Mouse (Mus musculus): ENCODE results near the gene Rapsn. TPM values are rescaled to one million over a fixed set of nuclear protein-coding genes. Genes with fewer than 3 reads are reported as not detected.
"Not testable (repeated sequence)": the region's sequence is repeated elsewhere in the genome, so short reads cannot be mapped to it uniquely, and the experiment has no call there.

The Rapsn gene
- polyA plus RNA-seq (2015; fragmentation: Nextera tagmentation; extraction: Ambion mirVana), result 40.9 and 43.4 TPM in 2 replicates

DNA sequence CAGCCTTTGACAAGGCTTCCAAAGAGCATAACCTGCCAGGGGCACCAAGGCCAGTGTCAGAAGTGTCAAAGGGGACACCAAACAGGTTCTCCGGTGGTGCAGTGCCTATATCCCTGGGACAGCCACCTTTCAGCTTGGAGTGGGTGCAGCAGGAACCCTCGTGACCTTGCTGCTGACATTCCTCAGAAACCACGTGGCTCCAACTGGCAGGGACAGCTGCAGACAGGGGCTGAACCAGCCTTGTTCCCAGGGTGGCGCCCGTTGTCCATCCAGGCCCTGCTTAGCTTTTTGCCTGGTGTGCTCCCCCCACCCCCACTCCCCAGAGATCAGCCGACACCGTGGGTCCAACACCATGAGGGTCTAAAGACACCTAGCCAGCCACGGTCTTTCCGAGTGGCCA is at the start of gene Rapsn:
Gene Rapsn, plus strand, starts transcription at position 236 of the 400 bp plus-strand sequence.
- Histone ChIP-seq H3K4me1 (ENCODE audit: control insufficient read depth, insufficient read depth, low read length) (peaks cover 2% of the 10 kb centered on the region; the same call in 1 of the 2 replicates), H3K4me2 (ENCODE audit: low read depth, low read length) (peak within 1 kb of the TSS; percentile 40), H3K36me3 (ENCODE audit: control insufficient read depth, insufficient read depth) (peaks cover 3% of the 10 kb centered on the region; the same call in 1 of the 2 replicates), H3K9ac (ENCODE audit: low read length) (peak within 1 kb of the TSS; percentile 52), H3K27ac (ENCODE audit: low read length) (peak within 1 kb of the TSS; percentile 79), H3K4me3 (ENCODE audit: low read length) (peak within 1 kb of the TSS; percentile 30), H3K9me3 (replicated peaks; ENCODE audit: control insufficient read depth, low read length) (no peaks in the 10 kb centered on the region; the same call in 1 of the 2 replicates), H3K27me3 (ENCODE audit: control insufficient read depth, insufficient read depth, low read length) (no peaks in the 10 kb centered on the region)
- ATAC-seq (replicated peaks; ENCODE audit: extremely low read depth, insufficient read depth, low FRiP score), result peak; percentile 85
- 35% methylated on average over 9 of the region's 9 CpGs for WGBS

DNA sequence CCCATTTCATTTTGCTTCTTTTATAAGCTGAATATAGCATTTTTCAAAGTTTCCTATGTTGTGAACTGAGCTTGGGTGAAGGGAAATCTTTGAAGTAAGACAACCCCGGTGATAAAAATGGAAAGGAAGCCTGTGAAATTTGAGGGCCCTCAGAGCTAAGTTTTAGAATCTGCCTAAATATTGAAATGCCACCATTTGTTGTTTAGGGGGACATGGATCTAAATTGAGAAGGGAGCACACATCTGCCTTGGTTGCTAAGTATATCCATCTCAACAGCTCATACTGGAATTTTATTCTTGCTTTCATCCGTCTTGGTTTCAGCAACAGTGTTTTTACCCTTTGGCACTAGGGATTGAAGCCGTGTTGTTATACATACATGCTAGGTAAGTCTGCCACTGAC is 49.4 kb upstream of the Rapsn start:
- 77% methylated on average over 3 of the region's 3 CpGs for WGBS
- H3K27ac ChIP-seq (ENCODE audit: low read length), result no peak overlapping the region
- H3K9me3 ChIP-seq (replicated peaks; ENCODE audit: control insufficient read depth, low read length), result no peaks in the 10 kb centered on the region
- no peaks in the 10 kb centered on the region for H3K27me3 ChIP-seq (ENCODE audit: control insufficient read depth, insufficient read depth, low read length)
- H3K4me1 ChIP-seq (ENCODE audit: control insufficient read depth, insufficient read depth, low read length), result peaks cover 5% of the 10 kb centered on the region; the same call in 1 of the 2 replicates
- H3K36me3 ChIP-seq (ENCODE audit: control insufficient read depth, insufficient read depth), result 0 out of 2 replicates have a peak, but pooled peaks cover 2% of the 10 kb centered on the region
- no peak overlapping the region for H3K4me3 ChIP-seq (ENCODE audit: low read length)
- ATAC-seq (replicated peaks; ENCODE audit: extremely low read depth, insufficient read depth, low FRiP score), result no peak
- no peak overlapping the region for H3K9ac ChIP-seq (ENCODE audit: low read length)
- H3K4me2 ChIP-seq (ENCODE audit: low read depth, low read length), result no peak overlapping the region

DNA sequence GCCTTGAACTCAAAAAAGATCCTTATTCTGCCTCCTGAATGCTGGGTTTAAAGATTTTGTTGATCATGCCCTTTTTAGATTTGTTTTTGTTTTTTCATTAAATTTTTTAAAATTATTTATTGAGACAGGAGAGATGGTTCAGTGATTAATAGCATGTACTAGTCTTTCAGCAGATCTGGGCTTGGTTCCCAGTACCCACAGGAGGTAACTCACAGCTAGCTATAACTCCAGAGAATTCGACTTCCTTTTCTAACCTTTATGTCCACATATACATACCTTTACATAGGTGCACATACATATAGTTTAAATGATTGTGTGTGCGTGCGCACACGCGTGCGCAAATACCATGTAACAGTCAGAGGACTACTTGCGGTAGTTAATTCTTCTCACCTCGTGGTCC is 26.9 kb upstream of the Rapsn start:
- Histone ChIP-seq H3K4me2 (ENCODE audit: low read depth, low read length) (no peak overlapping the region), H3K9me3 (replicated peaks; ENCODE audit: control insufficient read depth, low read length) (no peaks in the 10 kb centered on the region), H3K36me3 (ENCODE audit: control insufficient read depth, insufficient read depth) (peaks cover 70% of the 10 kb centered on the region), H3K4me1 (ENCODE audit: control insufficient read depth, insufficient read depth, low read length) (no peaks in the 10 kb centered on the region), H3K9ac (ENCODE audit: low read length) (no peak overlapping the region), H3K27ac (ENCODE audit: low read length) (no peak overlapping the region), H3K4me3 (ENCODE audit: low read length) (no peak overlapping the region), H3K27me3 (ENCODE audit: control insufficient read depth, insufficient read depth, low read length) (no peaks in the 10 kb centered on the region)
- no peak for ATAC-seq (replicated peaks; ENCODE audit: extremely low read depth, insufficient read depth, low FRiP score)
- over 99% methylated on average over 8 of the region's 8 CpGs for WGBS

DNA sequence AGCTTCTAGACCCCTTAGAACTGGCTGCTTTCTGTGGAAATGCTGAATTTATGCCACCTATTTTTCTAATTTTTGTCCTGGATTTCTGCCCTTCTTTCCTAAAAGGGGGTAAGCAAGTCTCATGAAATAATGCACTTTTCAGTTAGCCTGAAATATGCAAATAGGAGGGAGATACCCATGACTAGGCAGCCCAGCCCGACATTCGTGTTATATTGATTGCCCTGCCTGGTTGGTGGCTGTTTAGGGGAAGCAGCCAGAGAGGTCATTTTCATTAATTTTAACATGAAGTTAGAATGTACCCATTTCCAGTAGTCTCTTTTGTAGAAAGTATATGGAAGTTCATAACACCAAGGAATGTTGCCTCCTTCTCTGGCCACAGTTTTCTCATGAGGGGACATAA is 21.5 kb upstream of the Rapsn start:
- Histone ChIP-seq H3K4me3 (ENCODE audit: low read length) (no peak overlapping the region), H3K27me3 (ENCODE audit: control insufficient read depth, insufficient read depth, low read length) (no peaks in the 10 kb centered on the region), H3K4me1 (ENCODE audit: control insufficient read depth, insufficient read depth, low read length) (no peaks in the 10 kb centered on the region), H3K4me2 (ENCODE audit: low read depth, low read length) (no peak overlapping the region), H3K9ac (ENCODE audit: low read length) (no peak overlapping the region), H3K27ac (ENCODE audit: low read length) (no peak overlapping the region), H3K9me3 (replicated peaks; ENCODE audit: control insufficient read depth, low read length) (no peaks in the 10 kb centered on the region), H3K36me3 (ENCODE audit: control insufficient read depth, insufficient read depth) (peaks cover 45% of the 10 kb centered on the region)
- WGBS, result 95% methylated on average over 2 of the region's 2 CpGs
- no peak for ATAC-seq (replicated peaks; ENCODE audit: extremely low read depth, insufficient read depth, low FRiP score)

DNA sequence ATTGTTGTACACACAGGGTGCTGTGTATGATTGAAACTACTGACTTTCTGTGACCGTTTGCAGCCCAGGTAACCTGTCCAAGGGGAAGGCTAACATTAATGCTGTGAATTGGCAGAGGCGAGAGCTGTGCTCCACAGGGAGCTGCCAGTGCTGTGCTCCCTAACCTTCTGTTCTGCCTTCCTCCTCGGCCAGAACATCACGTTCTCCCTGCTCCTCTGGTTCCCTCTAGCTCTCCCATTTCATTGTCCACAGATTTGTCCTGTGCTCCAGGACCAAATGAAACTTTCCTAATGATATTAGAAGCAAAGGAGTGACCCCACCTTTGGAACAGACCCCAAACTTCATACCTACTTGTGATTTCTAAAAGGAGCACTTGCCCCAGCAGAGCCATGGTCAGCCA is 20.0 kb upstream of the Rapsn start:
- ATAC-seq (replicated peaks; ENCODE audit: extremely low read depth, insufficient read depth, low FRiP score), result no peak
- no peak overlapping the region for H3K27ac ChIP-seq (ENCODE audit: low read length)

DNA sequence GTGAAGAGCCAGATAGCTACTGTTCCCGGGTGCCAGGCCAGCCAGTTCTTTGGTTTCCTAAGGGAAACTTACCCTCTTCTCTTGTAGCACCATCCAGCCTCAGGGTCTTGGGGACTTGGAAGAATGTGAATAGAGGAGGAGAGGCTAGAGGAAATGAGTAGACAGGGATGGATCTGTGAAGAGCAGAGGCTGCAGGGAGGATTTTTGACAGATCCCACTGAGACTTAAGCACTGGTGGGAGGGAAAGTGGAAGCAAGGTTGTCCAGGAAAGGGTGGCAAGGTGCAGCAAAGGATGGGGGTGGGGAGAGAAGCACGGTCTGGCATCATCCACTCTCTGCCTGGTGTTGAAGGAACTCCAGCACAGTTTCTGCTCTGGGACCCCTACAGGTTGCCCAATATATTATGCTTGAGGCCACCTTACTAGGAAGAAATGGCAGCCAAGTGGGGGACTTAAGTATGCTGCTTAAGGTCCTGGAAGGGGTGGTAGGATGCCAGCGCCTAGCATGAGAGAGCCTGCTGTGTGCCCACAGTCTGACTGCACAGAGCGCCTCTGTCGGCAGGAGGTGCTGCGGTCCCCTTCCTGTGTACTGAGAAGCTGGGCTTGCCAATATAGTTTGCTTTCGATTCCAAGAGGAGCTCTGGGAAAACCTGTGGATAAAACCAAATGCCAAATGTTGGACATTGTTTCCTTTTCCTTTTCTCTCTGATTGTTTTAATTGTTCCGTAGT is 17.2 kb upstream of the Rapsn start:
- no peaks in the 10 kb centered on the region for H3K27me3 ChIP-seq (ENCODE audit: control insufficient read depth, insufficient read depth, low read length)
- H3K4me2 ChIP-seq (ENCODE audit: low read depth, low read length), result no peak overlapping the region
- peaks cover 26% of the 10 kb centered on the region for H3K36me3 ChIP-seq (ENCODE audit: control insufficient read depth, insufficient read depth)
- no peaks in the 10 kb centered on the region for H3K9me3 ChIP-seq (replicated peaks; ENCODE audit: control insufficient read depth, low read length)
- no peak overlapping the region for H3K27ac ChIP-seq (ENCODE audit: low read length)
- no peak overlapping the region for H3K9ac ChIP-seq (ENCODE audit: low read length)
- H3K4me1 ChIP-seq (ENCODE audit: control insufficient read depth, insufficient read depth, low read length), result no peaks in the 10 kb centered on the region
- no peak for ATAC-seq (replicated peaks; ENCODE audit: extremely low read depth, insufficient read depth, low FRiP score)
- WGBS, result 80% methylated on average over 8 of the region's 8 CpGs
- no peak overlapping the region for H3K4me3 ChIP-seq (ENCODE audit: low read length)

More for the DNA sequence above, 20.0 kb upstream of the Rapsn start:
- H3K36me3 ChIP-seq (ENCODE audit: control insufficient read depth, insufficient read depth), result peaks cover 40% of the 10 kb centered on the region
- H3K4me2 ChIP-seq (ENCODE audit: low read depth, low read length), result no peak overlapping the region
- no peaks in the 10 kb centered on the region for H3K9me3 ChIP-seq (replicated peaks; ENCODE audit: control insufficient read depth, low read length)
- H3K4me1 ChIP-seq (ENCODE audit: control insufficient read depth, insufficient read depth, low read length), result no peaks in the 10 kb centered on the region
- no peak overlapping the region for H3K9ac ChIP-seq (ENCODE audit: low read length)
- no peaks in the 10 kb centered on the region for H3K27me3 ChIP-seq (ENCODE audit: control insufficient read depth, insufficient read depth, low read length)
- WGBS, result 83% methylated on average over 4 of the region's 4 CpGs
- no peak overlapping the region for H3K4me3 ChIP-seq (ENCODE audit: low read length)

DNA sequence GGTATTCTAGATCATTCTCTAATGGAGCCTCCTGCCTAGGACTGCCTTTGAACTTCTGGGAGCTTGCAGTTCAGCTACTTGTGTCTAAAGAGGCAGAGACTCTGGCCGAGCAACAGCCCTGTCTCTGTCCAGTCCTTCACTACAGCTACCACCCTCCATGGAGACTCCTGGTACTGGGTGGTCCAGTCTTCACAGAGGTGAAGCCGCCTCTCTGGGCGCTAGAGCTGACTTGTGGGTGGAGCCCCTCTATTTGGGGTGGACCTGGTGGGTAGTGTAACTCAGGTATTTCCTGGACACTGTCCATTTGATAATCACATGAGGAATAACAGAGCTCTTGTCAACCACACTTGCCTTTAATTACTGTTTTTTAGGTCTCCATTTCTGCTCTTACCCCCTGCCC is 15.5 kb upstream of the Rapsn start:
- no peak for ATAC-seq (replicated peaks; ENCODE audit: extremely low read depth, insufficient read depth, low FRiP score)
- no peak overlapping the region for H3K4me3 ChIP-seq (ENCODE audit: low read length)
- peaks cover 13% of the 10 kb centered on the region; the same call in 1 of the 2 replicates for H3K36me3 ChIP-seq (ENCODE audit: control insufficient read depth, insufficient read depth)
- peaks cover 3% of the 10 kb centered on the region; the same call in 1 of the 2 replicates for H3K4me1 ChIP-seq (ENCODE audit: control insufficient read depth, insufficient read depth, low read length)
- H3K27ac ChIP-seq (ENCODE audit: low read length), result no peak overlapping the region
- no peaks in the 10 kb centered on the region for H3K27me3 ChIP-seq (ENCODE audit: control insufficient read depth, insufficient read depth, low read length)
- H3K9ac ChIP-seq (ENCODE audit: low read length), result no peak overlapping the region
- H3K4me2 ChIP-seq (ENCODE audit: low read depth, low read length), result no peak overlapping the region
- 89% methylated on average over 3 of the region's 3 CpGs for WGBS
- no peaks in the 10 kb centered on the region for H3K9me3 ChIP-seq (replicated peaks; ENCODE audit: control insufficient read depth, low read length)

DNA sequence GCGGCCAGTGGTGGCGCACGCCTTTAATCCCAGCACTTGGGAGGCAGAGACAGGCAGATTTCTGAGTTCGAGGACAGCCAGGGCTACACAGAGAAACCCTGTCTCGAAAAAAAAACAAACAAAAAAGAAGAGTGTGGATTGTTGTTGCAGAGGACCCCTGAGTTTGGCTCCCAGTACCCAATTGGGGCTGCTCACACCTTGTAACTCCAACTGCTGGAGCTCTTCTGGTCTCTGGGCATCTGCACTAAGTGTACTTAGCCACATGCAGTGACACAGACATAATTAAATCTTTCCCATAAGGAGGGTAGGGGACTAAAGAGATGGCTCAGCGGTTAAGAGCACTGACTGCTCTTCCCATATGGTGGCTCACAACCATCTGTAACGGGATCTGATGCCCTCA is 13.2 kb upstream of the Rapsn start:
- not testable (repeated sequence) for H3K9me3 ChIP-seq (replicated peaks; ENCODE audit: control insufficient read depth, low read length); H3K9ac ChIP-seq (ENCODE audit: low read length); H3K27me3 ChIP-seq (ENCODE audit: control insufficient read depth, insufficient read depth, low read length); H3K4me3 ChIP-seq (ENCODE audit: low read length); H3K4me1 ChIP-seq (ENCODE audit: control insufficient read depth, insufficient read depth, low read length); H3K27ac ChIP-seq (ENCODE audit: low read length); ATAC-seq (replicated peaks; ENCODE audit: extremely low read depth, insufficient read depth, low FRiP score); H3K4me2 ChIP-seq (ENCODE audit: low read depth, low read length); H3K36me3 ChIP-seq (ENCODE audit: control insufficient read depth, insufficient read depth)
- WGBS, result 95% methylated on average over 7 of the region's 7 CpGs

DNA sequence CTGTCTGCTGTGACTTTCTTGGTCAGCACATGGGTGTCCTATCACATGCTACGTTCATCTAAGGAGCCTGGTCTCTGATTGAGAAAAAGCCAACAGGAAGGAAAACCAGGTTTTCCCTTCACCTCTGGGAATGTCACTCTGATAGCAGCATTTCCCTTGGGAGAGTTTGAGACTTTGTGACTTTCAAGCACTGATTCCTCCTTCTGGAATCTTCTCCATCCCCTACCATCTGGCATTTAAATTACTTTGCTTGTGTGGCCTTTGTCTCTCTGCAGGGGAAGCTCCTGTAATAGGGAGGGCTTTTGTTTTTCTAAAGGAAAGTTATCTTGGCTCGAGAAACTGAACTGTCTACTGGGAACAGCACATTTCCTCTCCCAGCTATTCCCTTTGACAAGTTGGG is 12.3 kb upstream of the Rapsn start:
- H3K9ac ChIP-seq (ENCODE audit: low read length), result no peak overlapping the region
- no peaks in the 10 kb centered on the region for H3K27me3 ChIP-seq (ENCODE audit: control insufficient read depth, insufficient read depth, low read length)
- peak overlapping the region; percentile 17; the same call in 1 of the 2 replicates for H3K27ac ChIP-seq (ENCODE audit: low read length)
- 0 out of 2 replicates have a peak, but pooled peaks have one; percentile 41 for ATAC-seq (replicated peaks; ENCODE audit: extremely low read depth, insufficient read depth, low FRiP score)
- H3K4me3 ChIP-seq (ENCODE audit: low read length), result no peak overlapping the region
- no peaks in the 10 kb centered on the region for H3K9me3 ChIP-seq (replicated peaks; ENCODE audit: control insufficient read depth, low read length)
- H3K4me2 ChIP-seq (ENCODE audit: low read depth, low read length), result no peak overlapping the region
- WGBS, result 55% methylated on average over 2 of the region's 2 CpGs
- peaks cover 8% of the 10 kb centered on the region; the same call in 1 of the 2 replicates for H3K36me3 ChIP-seq (ENCODE audit: control insufficient read depth, insufficient read depth)
- H3K4me1 ChIP-seq (ENCODE audit: control insufficient read depth, insufficient read depth, low read length), result peaks cover 3% of the 10 kb centered on the region; the same call in 1 of the 2 replicates
